Mouse (Mus musculus): ENCODE measurements around the gene Capn12.

The Capn12 gene

GRCm38 (mm10) chr7:28921722-28922465, 40.7 kb downstream of the Capn12 start:
- DNase-seq, result no peak

- DNase-seq, result no peak
These were observed 41.4 kb downstream of the Capn12 start for GRCm38 (mm10) chr7:28922606-28923005.

- peak; percentile 74 for DNase-seq
These were observed 42.7 kb downstream of the Capn12 start for GRCm38 (mm10) chr7:28923865-28924291.

- DNase-seq, result no peak
These were observed 43.6 kb downstream of the Capn12 start for GRCm38 (mm10) chr7:28924802-28925201.

GRCm38 (mm10) chr7:28925317-28925716, 44.1 kb downstream of the Capn12 start:
- DNase-seq, result peak; percentile 66

GRCm38 (mm10) chr7:28926172-28926571, 45.0 kb downstream of the Capn12 start:
- DNase-seq, result no peak

GRCm38 (mm10) chr7:28929381-28929780, 48.2 kb downstream of the Capn12 start:
- DNase-seq, result no peak

GRCm38 (mm10) chr7:28930320-28931031, 49.3 kb downstream of the Capn12 start:
- no peak for DNase-seq

- no peak for DNase-seq
These were observed 49.9 kb downstream of the Capn12 start for GRCm38 (mm10) chr7:28931032-28931694.

- no peak for DNase-seq
These were observed 50.4 kb downstream of the Capn12 start for GRCm38 (mm10) chr7:28931695-28932039.

GRCm38 (mm10) chr7:28932421-28933041, 51.3 kb downstream of the Capn12 start:
- no peak for DNase-seq

- DNase-seq, result no peak
These were observed 52.6 kb downstream of the Capn12 start for GRCm38 (mm10) chr7:28933825-28934224.

GRCm38 (mm10) chr7:28936787-28937186, 55.6 kb downstream of the Capn12 start:
- DNase-seq, result no peak

GRCm38 (mm10) chr7:28938654-28939053, 57.4 kb downstream of the Capn12 start:
- DNase-seq, result no peak

GRCm38 (mm10) chr7:28939418-28940183, 58.4 kb downstream of the Capn12 start:
- DNase-seq, result no peak

- no peak for DNase-seq
These were observed 59.9 kb downstream of the Capn12 start for GRCm38 (mm10) chr7:28941129-28941528.

GRCm38 (mm10) chr7:28941542-28941941, 60.3 kb downstream of the Capn12 start:
- no peak for DNase-seq

Data from embryo, embryonic 11 days (tissue).